Mouse (Mus musculus) erythroblast, adult 5-6 weeks (primary cell): ENCODE data around the gene Sf3b5. TPM values are rescaled to one million over a fixed set of nuclear protein-coding genes. Genes with fewer than 3 reads are reported as not detected.
"Not testable (repeated sequence)": the region's sequence is repeated elsewhere in the genome, so short reads cannot be mapped to it uniquely, and the experiment has no call there.

Source experiments
- ATAC-seq: replicated peaks from 2 replicates; pipeline ENCODE4 v1.8.0; 2016; ENCODE audit warnings: moderate number of reproducible peaks, mild to moderate bottlenecking, moderate TSS enrichment, inconsistent platforms; ENCODE audit not compliant: poor library complexity, low FRiP score, severe bottlenecking
- total RNA-seq, 2 experiments: library from RNA; stranded (forward) in 1 of 2; stranded (reverse) in 1 of 2; fragments of 150-400 nt in 1 of 2; fragments of 200-764, 138-1000 nt in 1 of 2; gene quantifications; 2 replicates each; pipeline versions ENCODE4 v1.2.3 to v1.2.4; 2015 to 2017; ENCODE audit warnings: low replicate concordance in 2 of 2

Gene Sf3b5
- total RNA-seq, 2 experiments from 2014 or later = 3.1 to 3.5 TPM

DNA sequence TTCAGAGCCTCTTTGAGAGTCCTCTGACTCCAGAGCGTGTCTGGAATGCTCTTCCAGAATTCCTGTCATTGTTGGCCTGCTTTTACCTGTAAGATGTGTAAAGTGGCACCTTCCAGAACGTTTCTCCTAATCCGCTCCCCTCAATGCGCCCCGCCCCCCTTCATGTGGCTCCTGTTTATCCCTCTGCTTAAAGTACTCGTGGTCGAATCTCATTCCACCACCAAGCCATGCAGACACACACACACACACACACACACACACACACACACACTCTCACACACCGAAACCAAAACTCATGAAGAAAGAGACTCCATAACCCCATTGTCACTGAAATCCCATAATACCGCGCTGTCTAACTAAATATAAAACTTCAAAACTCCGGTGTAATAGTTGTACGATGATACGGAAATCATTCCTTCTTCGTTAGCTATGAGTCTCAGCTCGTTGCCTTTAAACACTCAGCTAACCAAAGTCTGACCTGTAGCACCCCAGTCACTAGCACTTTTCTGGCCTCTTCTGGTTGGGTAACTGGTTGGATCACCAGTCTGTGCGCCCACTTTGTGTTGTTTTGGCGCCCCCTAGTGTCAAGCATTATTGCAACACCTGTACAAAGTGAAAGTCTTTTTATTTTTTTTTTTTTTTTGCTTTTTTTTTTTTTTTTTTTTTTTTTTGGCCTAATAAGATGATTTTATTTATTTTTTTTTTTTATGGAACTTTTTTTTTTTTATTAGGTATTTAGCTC lies 8.2 kb upstream of the Sf3b5 start:
- peak; percentile 95 for ATAC-seq

DNA sequence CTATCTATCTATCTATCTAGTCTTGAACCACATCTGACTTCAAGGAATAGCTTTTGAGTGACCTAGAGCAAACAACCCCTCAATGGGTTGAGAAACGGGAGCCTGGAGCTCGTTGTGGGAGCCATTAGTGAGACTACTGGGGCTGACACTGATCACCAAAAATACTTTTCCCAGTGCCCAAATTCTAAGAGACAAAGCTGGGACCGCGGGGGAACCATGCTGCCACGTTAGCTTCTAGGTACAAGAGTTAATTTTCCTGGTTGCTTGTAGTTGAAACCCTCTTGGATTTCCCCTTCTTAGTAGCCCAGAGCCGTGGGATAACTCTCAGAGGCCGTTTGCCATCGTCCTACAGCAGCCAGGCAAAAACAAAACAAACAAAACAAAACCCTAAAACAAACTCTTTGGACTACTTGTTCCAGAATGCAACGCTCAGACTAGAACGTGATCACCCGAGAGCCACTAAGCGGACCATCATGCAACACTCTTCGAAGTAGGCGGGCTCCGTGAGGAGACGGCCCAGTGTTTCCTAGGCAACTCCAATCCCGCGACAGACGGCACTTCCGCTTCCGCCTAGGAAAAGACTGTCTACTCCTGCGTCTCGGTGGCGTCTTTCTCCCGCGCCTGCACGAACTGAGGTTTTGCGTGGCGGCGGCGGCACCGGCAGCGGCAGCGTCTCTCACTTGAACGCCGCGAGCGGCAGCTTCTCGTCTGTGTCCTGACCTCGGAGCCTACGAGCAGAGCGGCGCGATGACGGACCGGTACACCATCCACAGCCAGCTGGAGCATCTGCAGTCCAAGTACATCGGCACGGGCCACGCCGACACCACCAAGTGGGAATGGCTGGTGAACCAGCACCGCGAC lies 3.0 kb downstream of the Sf3b5 start:
- ATAC-seq = peak; percentile 99

DNA sequence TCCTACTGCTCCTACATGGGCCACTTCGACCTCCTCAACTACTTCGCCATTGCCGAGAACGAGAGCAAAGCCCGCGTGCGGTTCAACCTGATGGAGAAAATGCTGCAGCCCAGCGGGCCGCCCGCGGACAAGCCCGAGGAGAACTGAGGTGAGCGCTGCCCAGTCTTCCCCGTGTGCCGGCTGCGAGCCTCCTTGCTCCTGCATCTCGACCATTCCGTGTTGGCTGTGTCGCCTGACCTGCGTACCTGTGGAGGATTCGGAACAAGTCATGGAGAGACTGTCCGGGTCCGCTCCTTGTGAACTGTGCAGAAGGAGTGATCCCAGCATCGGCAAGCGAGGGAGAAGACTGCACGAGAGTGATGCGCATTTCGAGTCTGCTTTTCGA lies 3.6 kb downstream of the Sf3b5 start:
- ATAC-seq = peak; percentile 55

- ATAC-seq = no peak
These were observed 8.9 kb downstream of the Sf3b5 start for GRCm38 (mm10) chr10:13014026-13014425.

DNA sequence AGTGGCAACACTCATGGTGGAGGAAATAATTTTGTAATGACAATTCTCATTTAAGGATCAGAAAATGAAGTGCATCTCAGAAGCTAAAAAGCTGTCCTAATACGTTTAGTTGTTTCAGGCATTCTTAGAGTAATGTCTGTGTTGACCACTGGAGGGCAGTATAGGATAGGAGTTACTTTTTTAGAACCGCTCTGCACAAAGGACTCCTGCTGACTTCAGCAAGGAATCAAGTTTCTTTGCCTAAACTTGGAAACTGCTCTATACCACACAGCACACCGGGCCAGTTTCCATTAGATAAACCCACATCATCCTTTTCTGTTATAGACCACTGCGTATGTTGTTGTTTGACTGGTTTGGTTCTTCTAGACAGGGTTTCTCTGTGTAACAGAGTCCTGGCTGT lies 11.4 kb downstream of the Sf3b5 start:
- peak; percentile 87 for ATAC-seq

GRCm38 (mm10) chr10:13018510-13018909 lies 13.4 kb downstream of the Sf3b5 start:
- ATAC-seq = no peak

- no peak for ATAC-seq
These were observed 13.9 kb downstream of the Sf3b5 start for GRCm38 (mm10) chr10:13019026-13019425.

GRCm38 (mm10) chr10:13022103-13022502 lies 17.0 kb downstream of the Sf3b5 start:
- no peak for ATAC-seq

DNA sequence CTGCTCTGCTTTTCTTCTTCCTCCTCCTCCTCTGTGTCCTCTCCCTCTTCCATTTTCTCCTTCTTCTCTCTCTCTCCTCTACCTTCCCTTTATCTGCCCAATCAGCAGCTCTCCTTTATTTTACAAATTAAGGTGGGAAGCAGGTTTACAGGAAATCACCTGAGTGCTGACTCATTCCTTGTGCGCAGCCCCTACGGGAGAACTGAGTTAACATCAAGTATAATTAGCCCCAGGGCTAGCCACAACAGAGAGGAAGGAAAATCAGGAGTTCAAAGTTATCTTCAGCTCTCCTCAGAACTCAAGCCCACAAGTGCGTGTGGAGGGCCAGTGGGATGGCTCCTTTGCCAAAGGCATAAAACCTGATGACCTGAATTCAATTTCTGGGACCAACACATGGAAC lies 18.8 kb downstream of the Sf3b5 start:
- ATAC-seq = not testable (repeated sequence)

- no peak for ATAC-seq
These were observed 22.6 kb downstream of the Sf3b5 start for GRCm38 (mm10) chr10:13027702-13028101.

- ATAC-seq = no peak
These were observed 23.1 kb downstream of the Sf3b5 start for GRCm38 (mm10) chr10:13028215-13028614.

GRCm38 (mm10) chr10:13029416-13029815 lies 24.3 kb downstream of the Sf3b5 start:
- no peak for ATAC-seq

DNA sequence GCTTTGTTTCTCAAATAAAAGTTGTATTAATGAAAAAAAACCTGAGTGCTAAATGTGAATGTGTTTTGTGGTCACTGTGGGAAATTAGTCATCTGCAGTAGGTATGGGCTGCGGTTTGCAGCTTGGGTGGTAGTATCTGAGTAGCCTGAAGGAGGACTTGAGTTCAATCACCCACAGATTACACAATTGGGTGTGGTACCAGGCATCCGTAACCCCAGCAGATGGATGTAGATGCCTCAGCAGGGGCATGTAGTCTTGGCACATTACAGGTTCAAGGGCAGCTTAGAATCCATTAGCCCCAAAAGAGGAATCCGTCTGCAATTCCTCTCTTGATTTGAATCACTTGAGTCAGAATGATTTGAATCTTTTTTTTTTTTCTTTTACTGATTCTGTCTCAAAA lies 30.1 kb downstream of the Sf3b5 start:
- ATAC-seq = no peak

DNA sequence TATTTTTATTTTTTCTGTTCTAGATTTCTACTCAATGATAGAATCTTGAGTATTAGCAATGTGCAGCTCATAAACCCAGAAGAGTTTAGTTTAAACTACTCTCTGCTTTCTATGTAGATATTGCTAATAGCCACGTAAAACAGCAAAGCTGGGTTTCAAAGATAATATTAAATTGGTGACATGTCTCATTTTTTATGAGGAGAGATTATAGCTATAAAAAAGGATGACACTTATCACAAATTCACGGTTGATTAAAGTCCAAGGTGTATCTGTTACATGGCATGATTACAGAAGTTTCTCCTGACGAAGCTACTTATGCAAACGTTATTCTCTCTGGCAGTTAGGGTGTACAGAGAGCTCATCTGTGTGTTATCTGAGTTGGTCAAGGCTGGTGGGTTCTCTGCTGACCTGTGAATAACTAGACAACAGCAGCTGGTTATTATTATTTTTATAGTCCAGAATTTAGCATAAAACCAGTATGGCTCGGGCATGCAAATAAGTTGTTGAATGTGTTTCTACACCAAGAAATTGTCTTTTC lies 34.6 kb downstream of the Sf3b5 start:
- ATAC-seq = no peak

DNA sequence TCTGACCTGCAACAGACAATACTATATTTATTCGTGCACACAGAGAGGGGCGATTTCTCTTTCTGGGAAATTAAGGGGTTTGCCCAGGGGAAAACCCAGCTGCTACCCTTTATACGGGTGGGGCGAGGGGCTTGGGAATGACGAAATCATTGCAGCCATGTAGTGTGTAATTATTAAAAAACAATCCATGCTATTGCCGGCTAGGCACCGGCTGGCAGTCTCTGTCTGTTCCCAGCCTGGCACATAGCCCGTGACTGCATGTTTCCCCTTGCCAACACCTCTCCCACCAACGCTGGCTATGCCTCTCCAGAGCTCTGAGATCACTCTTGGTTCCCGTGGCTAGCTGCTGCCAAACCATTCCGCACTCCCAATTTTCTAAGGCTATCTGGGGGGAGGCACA lies 39.5 kb downstream of the Sf3b5 start:
- no peak for ATAC-seq

GRCm38 (mm10) chr10:13047816-13048215 lies 42.7 kb downstream of the Sf3b5 start:
- no peak for ATAC-seq

- no peak for ATAC-seq
These were observed 51.8 kb downstream of the Sf3b5 start for GRCm38 (mm10) chr10:13056863-13057381.
